Mouse (Mus musculus): ENCODE results near the gene Recql. TPM values are rescaled to one million over a fixed set of nuclear protein-coding genes. Genes with fewer than 3 reads are reported as not detected.

Recql gene
- total RNA-seq, 1 experiment, result 22.6 TPM

DNA sequence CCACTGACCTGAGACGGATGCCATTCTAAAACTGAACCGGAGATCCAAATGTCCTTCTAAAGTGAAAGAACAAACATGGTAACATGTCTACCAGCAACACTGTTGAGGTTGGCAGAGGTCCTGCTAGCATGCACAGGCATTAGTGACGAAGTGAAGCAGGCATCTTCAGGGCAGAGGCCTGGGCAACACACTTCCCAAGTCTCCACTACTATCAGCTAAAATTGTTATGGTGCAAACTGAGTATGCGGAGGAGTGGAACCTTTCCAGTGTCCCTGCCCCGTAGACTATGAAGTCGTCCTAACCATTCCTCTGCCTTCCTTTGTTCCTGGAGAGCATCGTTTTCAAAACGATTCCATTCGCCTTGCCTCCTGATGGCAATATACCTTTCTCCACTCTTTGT lies 2.4 kb downstream of the Recql start:
- no peak for TF ChIP-seq ZNF384 (IDR thresholded peaks at IDR 0.05; ENCODE audit: low read depth, low read length)
- no peak for TF ChIP-seq ZC3H11A (IDR thresholded peaks at IDR 0.05; ENCODE audit: borderline replicate concordance, low read depth, low read length)
- TF ChIP-seq CHD2 (IDR thresholded peaks at IDR 0.05; ENCODE audit: low read depth, low read length), result no peak
- no peak for TF ChIP-seq MAFK (IDR thresholded peaks at IDR 0.05; ENCODE audit: insufficient read depth, low read depth, low read length)
- TF ChIP-seq HCFC1 (IDR thresholded peaks at IDR 0.05; ENCODE audit: borderline replicate concordance, insufficient read depth, low read length), result no peak
- no peak overlapping the region for H3K27ac ChIP-seq (ENCODE audit: insufficient read depth, low read depth, low read length, poor library complexity, severe bottlenecking)
- peaks cover 3 to 7% of the 10 kb centered on the region in 2 experiments; a peak in 1 of 4 replicates for H3K4me1 ChIP-seq (ENCODE audit: control insufficient read depth in 2 of 2, insufficient read depth in 2 of 2, low read length in 2 of 2, poor library complexity in 1 of 2)
- peaks cover 3% of the 10 kb centered on the region; the same call in 1 of the 2 replicates for H3K36me3 ChIP-seq (ENCODE audit: control insufficient read depth, insufficient read depth, low read length, poor library complexity, severe bottlenecking)
- in situ Hi-C loops (cut with MboI; ENCODE audit: low sequenced_read_pairs in 2 of 2, unreplicated experiment in 2 of 2), result no loop called here
- H3K9me3 ChIP-seq (ENCODE audit: control insufficient read depth, insufficient read depth, low read depth, low read length), result no peaks in the 10 kb centered on the region
- no peak overlapping the region for H3K4me3 ChIP-seq (ENCODE audit: insufficient read depth in 1 of 2, low read depth in 1 of 2, low read length in 2 of 2, poor library complexity in 1 of 2, severe bottlenecking in 1 of 2)
- no peak for DNase-seq (ENCODE audit: low read depth, low spot score)
- no peak overlapping the region for H3K9ac ChIP-seq (ENCODE audit: insufficient read depth, low read depth, low read length, poor library complexity, severe bottlenecking)

GRCm38 (mm10) chr6:142381615-142382014 lies 5.3 kb downstream of the Recql start:
- H3K4me1 ChIP-seq (ENCODE audit: control insufficient read depth in 2 of 2, insufficient read depth in 2 of 2, low read length in 2 of 2, poor library complexity in 1 of 2), result peaks cover 0 to 3% of the 10 kb centered on the region in 2 experiments; a peak in 1 of 4 replicates
- no peaks in the 10 kb centered on the region for H3K9me3 ChIP-seq (ENCODE audit: control insufficient read depth, insufficient read depth, low read depth, low read length)
- TF ChIP-seq ZC3H11A (IDR thresholded peaks at IDR 0.05; ENCODE audit: borderline replicate concordance, low read depth, low read length) (no peak), HCFC1 (IDR thresholded peaks at IDR 0.05; ENCODE audit: borderline replicate concordance, insufficient read depth, low read length) (no peak), ZNF384 (IDR thresholded peaks at IDR 0.05; ENCODE audit: low read depth, low read length) (no peak), CHD2 (IDR thresholded peaks at IDR 0.05; ENCODE audit: low read depth, low read length) (no peak), MAFK (IDR thresholded peaks at IDR 0.05; ENCODE audit: insufficient read depth, low read depth, low read length) (no peak)
- H3K9ac ChIP-seq (ENCODE audit: insufficient read depth, low read depth, low read length, poor library complexity, severe bottlenecking), result no peak overlapping the region
- H3K27ac ChIP-seq (ENCODE audit: insufficient read depth, low read depth, low read length, poor library complexity, severe bottlenecking), result no peak overlapping the region
- no peak for DNase-seq (ENCODE audit: low read depth, low spot score)
- peaks cover 11% of the 10 kb centered on the region; the same call in 1 of the 2 replicates for H3K36me3 ChIP-seq (ENCODE audit: control insufficient read depth, insufficient read depth, low read length, poor library complexity, severe bottlenecking)
- in situ Hi-C loops (cut with MboI; ENCODE audit: low sequenced_read_pairs in 2 of 2, unreplicated experiment in 2 of 2), result no loop called here
- H3K4me3 ChIP-seq (ENCODE audit: insufficient read depth in 1 of 2, low read depth in 1 of 2, low read length in 2 of 2, poor library complexity in 1 of 2, severe bottlenecking in 1 of 2), result no peak overlapping the region

DNA sequence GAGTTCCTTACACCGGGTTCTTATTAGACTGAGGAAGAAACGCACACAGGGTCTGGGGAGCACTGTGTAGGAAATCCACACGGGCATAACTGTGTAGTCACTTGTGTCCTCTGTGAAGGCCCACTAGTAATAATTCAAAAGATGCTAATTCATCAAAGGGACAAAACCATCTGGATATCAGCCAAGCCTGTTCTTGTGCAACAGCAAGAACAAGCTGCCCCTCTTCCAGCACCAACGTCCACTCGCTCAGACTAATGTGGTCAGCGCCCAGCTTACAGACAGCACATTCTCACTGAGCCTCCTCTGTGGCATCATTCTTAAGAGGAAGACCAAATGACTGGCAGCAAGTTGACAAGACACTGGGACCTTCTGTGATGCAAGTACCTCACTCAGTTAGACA lies 6.9 kb downstream of the Recql start:
- no peak for TF ChIP-seq MAFK (IDR thresholded peaks at IDR 0.05; ENCODE audit: insufficient read depth, low read depth, low read length)
- no peak for TF ChIP-seq HCFC1 (IDR thresholded peaks at IDR 0.05; ENCODE audit: borderline replicate concordance, insufficient read depth, low read length)
- no peak for TF ChIP-seq ZNF384 (IDR thresholded peaks at IDR 0.05; ENCODE audit: low read depth, low read length)
- TF ChIP-seq CHD2 (IDR thresholded peaks at IDR 0.05; ENCODE audit: low read depth, low read length), result no peak
- no peak for TF ChIP-seq ZC3H11A (IDR thresholded peaks at IDR 0.05; ENCODE audit: borderline replicate concordance, low read depth, low read length)
- in situ Hi-C loops (cut with MboI; ENCODE audit: low sequenced_read_pairs in 2 of 2, unreplicated experiment in 2 of 2), result loop anchor here in 1 of 2 experiments (10.0 kb wide), 1 partner anchor 135 kb away; no protein-coding TSS in a partner anchor
- no peaks in the 10 kb centered on the region for H3K9me3 ChIP-seq (ENCODE audit: control insufficient read depth, insufficient read depth, low read depth, low read length)

GRCm38 (mm10) chr6:142378576-142379330 lies 8.1 kb downstream of the Recql start:
- Histone ChIP-seq H3K9ac (ENCODE audit: insufficient read depth, low read depth, low read length, poor library complexity, severe bottlenecking) (no peak overlapping the region), H3K9me3 (ENCODE audit: control insufficient read depth, insufficient read depth, low read depth, low read length) (no peaks in the 10 kb centered on the region), H3K4me1 (ENCODE audit: control insufficient read depth in 2 of 2, insufficient read depth in 2 of 2, low read length in 2 of 2, poor library complexity in 1 of 2) (peaks cover 0 to 3% of the 10 kb centered on the region in 2 experiments; a peak in 1 of 4 replicates), H3K27ac (ENCODE audit: insufficient read depth, low read depth, low read length, poor library complexity, severe bottlenecking) (no peak overlapping the region), H3K36me3 (ENCODE audit: control insufficient read depth, insufficient read depth, low read length, poor library complexity, severe bottlenecking) (peaks cover 17% of the 10 kb centered on the region; the same call in 1 of the 2 replicates), H3K4me3 (ENCODE audit: insufficient read depth in 1 of 2, low read depth in 1 of 2, low read length in 2 of 2, poor library complexity in 1 of 2, severe bottlenecking in 1 of 2) (no peak overlapping the region)
- no peak for TF ChIP-seq ZC3H11A (IDR thresholded peaks at IDR 0.05; ENCODE audit: borderline replicate concordance, low read depth, low read length)
- no peak for TF ChIP-seq CHD2 (IDR thresholded peaks at IDR 0.05; ENCODE audit: low read depth, low read length)
- no peak for TF ChIP-seq HCFC1 (IDR thresholded peaks at IDR 0.05; ENCODE audit: borderline replicate concordance, insufficient read depth, low read length)
- TF ChIP-seq ZNF384 (IDR thresholded peaks at IDR 0.05; ENCODE audit: low read depth, low read length), result no peak
- TF ChIP-seq MAFK (IDR thresholded peaks at IDR 0.05; ENCODE audit: insufficient read depth, low read depth, low read length), result no peak
- in situ Hi-C loops (cut with MboI; ENCODE audit: low sequenced_read_pairs in 2 of 2, unreplicated experiment in 2 of 2), result loop anchor here in 1 of 2 experiments (10.0 kb wide), 1 partner anchor 136 kb away; no protein-coding TSS in a partner anchor
- DNase-seq (ENCODE audit: low read depth, low spot score), result no peak

More for the DNA sequence above, 6.9 kb downstream of the Recql start:
- Histone ChIP-seq H3K27ac (ENCODE audit: insufficient read depth, low read depth, low read length, poor library complexity, severe bottlenecking) (no peak overlapping the region), H3K9ac (ENCODE audit: insufficient read depth, low read depth, low read length, poor library complexity, severe bottlenecking) (no peak overlapping the region), H3K4me1 (ENCODE audit: control insufficient read depth in 2 of 2, insufficient read depth in 2 of 2, low read length in 2 of 2, poor library complexity in 1 of 2) (peaks cover 0 to 3% of the 10 kb centered on the region in 2 experiments; a peak in 1 of 4 replicates), H3K4me3 (ENCODE audit: insufficient read depth in 1 of 2, low read depth in 1 of 2, low read length in 2 of 2, poor library complexity in 1 of 2, severe bottlenecking in 1 of 2) (no peak overlapping the region), H3K36me3 (ENCODE audit: control insufficient read depth, insufficient read depth, low read length, poor library complexity, severe bottlenecking) (peaks cover 20% of the 10 kb centered on the region; the same call in 1 of the 2 replicates)
- no peak for DNase-seq (ENCODE audit: low read depth, low spot score)
